Mouse (Mus musculus): Measurements from ENCODE around the gene Reep6.

- TF ChIP-seq CTCF (IDR thresholded peaks at IDR 0.05; ENCODE audit: insufficient read depth, low read length) (no peak), POLR2A (IDR thresholded peaks at IDR 0.05; ENCODE audit: borderline replicate concordance, extremely low read depth, low read depth, low read length) (no peak)
Observed at GRCm38 (mm10) chr10:80281304-80281703, 48.4 kb upstream of the Reep6 start.

Data from lung, adult 2 months (tissue).